Mouse (Mus musculus) embryonic facial prominence, embryonic 14.5 days (tissue): ENCODE measurements around the gene Krba1. TPM values are rescaled to one million over a fixed set of nuclear protein-coding genes. Genes with fewer than 3 reads are reported as not detected.

Experiments
- ATAC-seq: fragments of 200-750 bp; cut with Nextera tagmentation; 2 replicates; pipeline ENCODE4 v1.8.0; 2017; ENCODE audit warnings: low read depth, moderate number of reproducible peaks, moderate TSS enrichment
- DNase-seq: peaks from one replicate; pipeline ENCODE4 v3.0.0-alpha.2; 2015; ENCODE audit warnings: low spot score
- H3K27ac ChIP-seq: fragments of 300-500 bp; sonication (generic); replicated peaks from 2 replicates; pipeline ENCODE4 v1.5.1; 2014; ENCODE audit warnings: low read depth, mild to moderate bottlenecking, low read length, moderate library complexity
- H3K27me3 ChIP-seq: fragments of 300-500 bp; sonication (generic); replicated peaks from 2 replicates; pipeline ENCODE4 v1.6.1; 2014; ENCODE audit warnings: low read length; ENCODE audit not compliant: control insufficient read depth, insufficient read depth
- H3K36me3 ChIP-seq: fragments of 300-500 bp; sonication (generic); 2 replicates; pipeline ENCODE4 v1.6.1; 2014; ENCODE audit warnings: low read length, mixed read lengths; ENCODE audit not compliant: control insufficient read depth, insufficient read depth
- H3K4me1 ChIP-seq: fragments of 300-500 bp; sonication (generic); 2 replicates; pipeline ENCODE4 v1.6.1; 2014; ENCODE audit warnings: antibody characterized with exemption, low read length; ENCODE audit not compliant: control insufficient read depth, insufficient read depth
- H3K4me2 ChIP-seq: fragments of 300-500 bp; sonication (generic); 2 replicates; pipeline ENCODE4 v1.6.1; 2014; ENCODE audit warnings: low read depth, mild to moderate bottlenecking, low read length, moderate library complexity, mixed read lengths
- H3K4me3 ChIP-seq: fragments of 300-500 bp; sonication (generic); 2 replicates; pipeline ENCODE4 v1.5.1; 2014; ENCODE audit warnings: low read depth, mild to moderate bottlenecking, low read length
- H3K9ac ChIP-seq: fragments of 300-500 bp; sonication (generic); 2 replicates; pipeline ENCODE4 v1.6.1; 2014; ENCODE audit warnings: low read depth, mild to moderate bottlenecking, low read length, moderate library complexity, mixed read lengths
- H3K9me3 ChIP-seq: fragments of 300-500 bp; sonication (generic); 2 replicates; pipeline ENCODE4 v1.6.1; 2016; ENCODE audit warnings: low read length; ENCODE audit not compliant: control insufficient read depth
- WGBS: fragments of 180-500 bp; shearing (Covaris S2); extraction: QIAGEN DNeasy Blood & Tissue Kit; methylation state at CpG from one replicate; pipeline ENCODE4 v1.1.7; 2014; 5-methylcytosine and 5-hydroxymethylcytosine counted together
- microRNA-seq: library from miRNA; unstranded; fragments of <30 nt; microRNA quantifications from one replicate; pipeline ENCODE4, GENCODE M21; 2016; ENCODE audit warnings: borderline number of aligned reads
- polyA plus RNA-seq: library from polyadenylated mRNA; unstranded; fragments of >200 nt; fragmentation: Nextera tagmentation; extraction: Ambion mirVana; gene quantifications from 2 replicates; pipeline ENCODE4 v1.2.1, GENCODE M21; 2014

Gene Krba1
- polyA plus RNA-seq, 1 experiment from 2014 or later: 18.0 TPM

GRCm38 (mm10) chr6:48448527-48448926, 53.1 kb downstream of the Krba1 start:
- H3K27me3 ChIP-seq: no peaks in the 10 kb centered on the region
- H3K4me1 ChIP-seq: peaks cover 9% of the 10 kb centered on the region
- no peak overlapping the region for H3K27ac ChIP-seq
- no peak for DNase-seq
- H3K4me2 ChIP-seq: no peak overlapping the region
- no peaks in the 10 kb centered on the region for H3K36me3 ChIP-seq
- no peak overlapping the region for H3K4me3 ChIP-seq
- WGBS: 68% methylated on average over 7 of the region's 7 CpGs
- H3K9ac ChIP-seq: no peak overlapping the region
- no peak for ATAC-seq
- no peaks in the 10 kb centered on the region for H3K9me3 ChIP-seq

GRCm38 (mm10) chr6:48452151-48452550, 56.8 kb downstream of the Krba1 start:
- DNase-seq (no peak), ATAC-seq (no peak)
- H3K27me3 ChIP-seq: no peaks in the 10 kb centered on the region
- H3K9ac ChIP-seq: no peak overlapping the region
- H3K4me1 ChIP-seq: no peaks in the 10 kb centered on the region
- 60% methylated on average over 1 of the region's 1 CpGs for WGBS
- H3K36me3 ChIP-seq: no peaks in the 10 kb centered on the region
- H3K4me3 ChIP-seq: no peak overlapping the region
- no peak overlapping the region for H3K27ac ChIP-seq
- no peak overlapping the region for H3K4me2 ChIP-seq
- no peaks in the 10 kb centered on the region for H3K9me3 ChIP-seq

GRCm38 (mm10) chr6:48452771-48453170, 57.4 kb downstream of the Krba1 start:
- no peaks in the 10 kb centered on the region for H3K9me3 ChIP-seq
- ATAC-seq (no peak), DNase-seq (no peak)
- WGBS: 76% methylated on average over 3 of the region's 3 CpGs
- no peaks in the 10 kb centered on the region for H3K4me1 ChIP-seq
- H3K4me3 ChIP-seq: no peak overlapping the region
- no peaks in the 10 kb centered on the region for H3K27me3 ChIP-seq
- H3K9ac ChIP-seq: no peak overlapping the region
- H3K4me2 ChIP-seq: no peak overlapping the region
- no peak overlapping the region for H3K27ac ChIP-seq
- H3K36me3 ChIP-seq: no peaks in the 10 kb centered on the region

- 92% methylated on average over 13 of the region's 13 CpGs for WGBS
These were observed 69.7 kb downstream of the Krba1 start for GRCm38 (mm10) chr6:48464966-48465679.

GRCm38 (mm10) chr6:48466715-48467114, 71.3 kb downstream of the Krba1 start:
- 7% methylated on average over 6 of the region's 6 CpGs for WGBS

More at GRCm38 (mm10) chr6:48464966-48465679, 69.7 kb downstream of the Krba1 start:
- no peaks in the 10 kb centered on the region for H3K27me3 ChIP-seq
- H3K9me3 ChIP-seq: no peaks in the 10 kb centered on the region
- H3K4me2 ChIP-seq: no peak overlapping the region
- no peak overlapping the region for H3K27ac ChIP-seq
- ATAC-seq: no peak
- no peak for DNase-seq
- no peak overlapping the region for H3K4me3 ChIP-seq
- no peaks in the 10 kb centered on the region for H3K4me1 ChIP-seq
- H3K9ac ChIP-seq: no peak overlapping the region
- H3K36me3 ChIP-seq: no peaks in the 10 kb centered on the region

GRCm38 (mm10) chr6:48467490-48467889, 72.1 kb downstream of the Krba1 start:
- WGBS: 85% methylated on average over 7 of the region's 7 CpGs
- no peak overlapping the region for H3K9ac ChIP-seq
- no peaks in the 10 kb centered on the region for H3K36me3 ChIP-seq
- H3K4me1 ChIP-seq: no peaks in the 10 kb centered on the region
- H3K27me3 ChIP-seq: no peaks in the 10 kb centered on the region
- no peak overlapping the region for H3K27ac ChIP-seq
- H3K9me3 ChIP-seq: no peaks in the 10 kb centered on the region; the same call in 1 of the 2 replicates
- ATAC-seq (no peak), DNase-seq (no peak)
- no peak overlapping the region for H3K4me3 ChIP-seq
- H3K4me2 ChIP-seq: no peak overlapping the region

More at GRCm38 (mm10) chr6:48466715-48467114, 71.3 kb downstream of the Krba1 start:
- H3K9ac ChIP-seq: no peak overlapping the region
- no peak for DNase-seq
- no peak overlapping the region for H3K27ac ChIP-seq
- no peaks in the 10 kb centered on the region for H3K27me3 ChIP-seq
- H3K4me2 ChIP-seq: no peak overlapping the region
- H3K4me1 ChIP-seq: no peaks in the 10 kb centered on the region
- H3K9me3 ChIP-seq: no peaks in the 10 kb centered on the region; the same call in 1 of the 2 replicates
- no peak overlapping the region for H3K4me3 ChIP-seq
- no peak for ATAC-seq
- H3K36me3 ChIP-seq: no peaks in the 10 kb centered on the region

Small RNAs within 50 kb of the gene (microRNA-seq; reads per million reads assigned to microRNA genes)
- gene Gm24325: not detected

Other genes starting within 250 kb of the Krba1 start
- gene Zfp467, start 50.2 kb downstream of the Krba1 start, polyA plus RNA-seq: 22.1 and 25.4 TPM in 2 replicates
- gene Sspo, start 52.6 kb downstream of the Krba1 start, polyA plus RNA-seq: 0.29 and 1.1 TPM in 2 replicates
- gene Atp6v0e2, start 142.0 kb downstream of the Krba1 start, polyA plus RNA-seq: 22.8 TPM in 2 replicates
- 6.7 and 6.8 TPM in 2 replicates for gene Lrrc61, start 159.2 kb downstream of the Krba1 start, polyA plus RNA-seq
- gene Rarres2, start 177.2 kb downstream of the Krba1 start, polyA plus RNA-seq: 21.9 and 29.1 TPM in 2 replicates
- gene Gm45021, start 194.0 kb downstream of the Krba1 start, polyA plus RNA-seq: not detected in 2 replicates
- gene Repin1, start 198.3 kb downstream of the Krba1 start, polyA plus RNA-seq: 23.1 and 23.4 TPM in 2 replicates
- not detected in 2 replicates for gene Gm44965, start 198.4 kb downstream of the Krba1 start, polyA plus RNA-seq
- 5.9 and 6.1 TPM in 2 replicates for gene Zfp775, start 206.5 kb downstream of the Krba1 start, polyA plus RNA-seq
- 0.77 and 0.90 TPM in 2 replicates for gene AI854703, start 231.2 kb downstream of the Krba1 start, polyA plus RNA-seq